In the genomic region with DNA sequence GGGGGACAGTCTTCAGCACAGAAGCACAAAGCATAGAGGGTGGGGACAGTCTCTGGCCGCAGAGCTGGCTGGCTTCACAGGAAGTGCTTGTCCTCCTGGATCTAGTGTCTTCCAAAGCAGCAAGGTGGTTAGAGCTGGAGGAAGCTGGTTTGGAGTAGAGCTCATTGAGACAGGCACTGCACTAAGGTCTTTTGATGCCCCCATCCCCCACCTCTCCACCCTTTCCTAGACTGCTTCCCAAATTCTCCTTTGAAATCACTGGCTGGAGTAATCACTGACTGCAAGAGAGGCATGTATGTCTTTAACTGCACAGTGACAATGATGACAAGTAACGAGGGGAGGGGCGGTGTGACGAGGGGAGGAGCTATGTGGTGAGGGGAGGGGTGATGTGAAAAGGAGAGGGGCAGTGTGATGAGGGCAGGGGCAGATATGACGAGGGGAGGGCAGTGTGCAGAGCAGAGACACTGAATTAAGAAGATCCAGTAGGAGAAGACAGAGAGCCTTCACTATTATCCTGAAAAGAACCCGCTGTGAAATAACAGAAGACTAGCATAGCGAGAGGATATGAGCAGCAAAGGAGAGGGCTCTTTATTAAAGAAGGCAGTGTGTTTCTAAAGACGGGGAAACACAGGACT, we compare ENCODE assay signal across 13 mouse cellular contexts.
DNase-seq lines count a peak whose midpoint lies in the region; ATAC-seq lines count a peak whose summit lies in the region.
"Had no signal": no experiment of that assay in that cellular context is flagged by ENCODE, and none has a peak within 500 bp of the region (broad histone marks: within the 10 kb centered on the region; RNA-seq: fewer than 3 reads in every experiment).

No protein-coding gene starts in this region.

- WGBS in midbrain, embryonic 11.5 days, result 74% methylated on average over 8 of the region's 8 CpGs
- WGBS in midbrain, embryonic 14.5 days, result 52% methylated on average over 8 of the region's 8 CpGs
- WGBS in hindbrain, embryonic 12.5 days, result 60% methylated on average over 8 of the region's 8 CpGs
- 52% methylated on average over 8 of the region's 8 CpGs for WGBS in midbrain, embryonic 16.5 days

- no peak overlapping the region for H3K27ac ChIP-seq in midbrain, embryonic 11.5 days (ENCODE audit: low read depth, low read length)
- H3K27ac ChIP-seq in midbrain, embryonic 14.5 days (replicated peaks; ENCODE audit: low read depth, low read length), result no peak overlapping the region; the same call in 1 of the 2 replicates
- 0 out of 2 replicates have a peak overlapping the region, but pooled peaks have one; percentile 40 for H3K27ac ChIP-seq in hindbrain, embryonic 12.5 days
- H3K27ac ChIP-seq in midbrain, embryonic 16.5 days (ENCODE audit: low read length), result no peak overlapping the region
- H3K27ac ChIP-seq: embryonic facial prominence, embryonic 15.5 days had no signal

- DNase-seq in midbrain, embryonic 11.5 days (ENCODE audit: low spot score, missing footprints), result peak; percentile 71
- DNase-seq in midbrain, embryonic 14.5 days, result no peak
- peak; percentile 96 for DNase-seq in ZHBTc4 (ENCODE audit: low read depth, low spot score)
- DNase-seq in embryo, embryonic 10 days (ENCODE audit: low spot score), result no peak
- DNase-seq in cerebellum, postnatal 14 days, result no peak
- DNase-seq: gastrocnemius, postnatal 14 days; kidney, postnatal 14 days; lung, postnatal 14 days had no signal

- no peaks in the 10 kb centered on the region for H3K9me3 ChIP-seq in midbrain, embryonic 11.5 days (ENCODE audit: control insufficient read depth, low read length)
- no peaks in the 10 kb centered on the region for H3K9me3 ChIP-seq in midbrain, embryonic 14.5 days (ENCODE audit: control insufficient read depth, low read length)
- no peaks in the 10 kb centered on the region for H3K9me3 ChIP-seq in hindbrain, embryonic 12.5 days (replicated peaks)
- no peaks in the 10 kb centered on the region for H3K9me3 ChIP-seq in midbrain, embryonic 16.5 days (replicated peaks; ENCODE audit: control insufficient read depth, low read length, poor library complexity, severe bottlenecking)
- H3K9me3 ChIP-seq: embryonic facial prominence, embryonic 15.5 days had no signal

- H3K4me3 ChIP-seq in midbrain, embryonic 11.5 days (ENCODE audit: low read depth, low read length), result no peak overlapping the region
- H3K4me3 ChIP-seq in midbrain, embryonic 14.5 days (replicated peaks; ENCODE audit: low read depth, low read length), result no peak overlapping the region
- H3K4me3 ChIP-seq in hindbrain, embryonic 12.5 days, result no peak overlapping the region
- H3K4me3 ChIP-seq in midbrain, embryonic 16.5 days (ENCODE audit: low read depth, low read length), result no peak overlapping the region
- H3K4me3 ChIP-seq: embryonic facial prominence, embryonic 15.5 days had no signal

- 0 out of 2 replicates have a peak, but pooled peaks have one; percentile 30 for ATAC-seq in midbrain, embryonic 11.5 days (ENCODE audit: low FRiP score)
- ATAC-seq in midbrain, embryonic 14.5 days (ENCODE audit: low FRiP score, low TSS enrichment), result no peak
- ATAC-seq in hindbrain, embryonic 12.5 days (ENCODE audit: low FRiP score), result 0 out of 2 replicates have a peak, but pooled peaks have one; percentile 8
- ATAC-seq in midbrain, embryonic 16.5 days, result peak; percentile 21; the same call in 1 of the 2 replicates
- ATAC-seq: intestine, embryonic 16.5 days had no signal

- H3K9ac ChIP-seq in midbrain, embryonic 11.5 days (ENCODE audit: low read length), result no peak overlapping the region
- H3K9ac ChIP-seq in midbrain, embryonic 14.5 days (replicated peaks; ENCODE audit: low read length), result no peak overlapping the region
- H3K9ac ChIP-seq in hindbrain, embryonic 12.5 days, result no peak overlapping the region
- H3K9ac ChIP-seq in midbrain, embryonic 16.5 days (ENCODE audit: low read depth, low read length), result no peak overlapping the region
- H3K9ac ChIP-seq: embryonic facial prominence, embryonic 15.5 days had no signal

- no peaks in the 10 kb centered on the region for H3K36me3 ChIP-seq in midbrain, embryonic 11.5 days (ENCODE audit: control insufficient read depth, insufficient read depth, low read length)
- 0 out of 2 replicates have a peak, but pooled peaks cover 8% of the 10 kb centered on the region for H3K36me3 ChIP-seq in midbrain, embryonic 14.5 days (ENCODE audit: control insufficient read depth, insufficient read depth, low read length)
- H3K36me3 ChIP-seq in hindbrain, embryonic 12.5 days, result peaks cover 17% of the 10 kb centered on the region; the same call in 1 of the 2 replicates
- H3K36me3 ChIP-seq in midbrain, embryonic 16.5 days (ENCODE audit: control insufficient read depth, insufficient read depth, low read length), result no peaks in the 10 kb centered on the region

- H3K4me1 ChIP-seq in midbrain, embryonic 11.5 days (ENCODE audit: control insufficient read depth, insufficient read depth, low read length), result no peaks in the 10 kb centered on the region
- H3K4me1 ChIP-seq in midbrain, embryonic 14.5 days (ENCODE audit: control insufficient read depth, insufficient read depth, low read length), result 0 out of 2 replicates have a peak, but pooled peaks cover 3% of the 10 kb centered on the region
- peaks cover 10% of the 10 kb centered on the region for H3K4me1 ChIP-seq in hindbrain, embryonic 12.5 days
- peaks cover 7% of the 10 kb centered on the region; the same call in 1 of the 2 replicates for H3K4me1 ChIP-seq in midbrain, embryonic 16.5 days (ENCODE audit: control insufficient read depth, insufficient read depth, low read length)

- H3K27me3 ChIP-seq in midbrain, embryonic 11.5 days (ENCODE audit: control insufficient read depth, insufficient read depth, low read length), result no peaks in the 10 kb centered on the region
- H3K27me3 ChIP-seq in midbrain, embryonic 14.5 days (ENCODE audit: control insufficient read depth, insufficient read depth, low read length), result no peaks in the 10 kb centered on the region
- H3K27me3 ChIP-seq in hindbrain, embryonic 12.5 days, result no peaks in the 10 kb centered on the region
- H3K27me3 ChIP-seq in midbrain, embryonic 16.5 days (ENCODE audit: control insufficient read depth, insufficient read depth, low read depth, low read length), result no peaks in the 10 kb centered on the region
- H3K27me3 ChIP-seq: embryonic facial prominence, embryonic 15.5 days had no signal

- H3K4me2 ChIP-seq in midbrain, embryonic 11.5 days, result no peak overlapping the region
- no peak overlapping the region for H3K4me2 ChIP-seq in midbrain, embryonic 14.5 days (ENCODE audit: low read length)
- H3K4me2 ChIP-seq in hindbrain, embryonic 12.5 days (replicated peaks), result no peak overlapping the region
- H3K4me2 ChIP-seq in midbrain, embryonic 16.5 days (ENCODE audit: low read length), result no peak overlapping the region
- H3K4me2 ChIP-seq: embryonic facial prominence, embryonic 15.5 days; heart, embryonic 11.5 days had no signal

Comparison
In these comparisons a context has a peak if more than half of its experiments do, and no peak if none do; other contexts are left out.
1. DNase-seq: peak in midbrain, embryonic 11.5 days (single experiment) and ZHBTc4 (single experiment); none in midbrain, embryonic 14.5 days (single experiment), embryo, embryonic 10 days (single experiment) and cerebellum, postnatal 14 days (0 of 2).